Mouse (Mus musculus): ENCODE results near the gene Fstl1.
A peak's percentile ranks its signal among the peaks of the same experiment; 100 is the strongest.

Fstl1 gene

DNA sequence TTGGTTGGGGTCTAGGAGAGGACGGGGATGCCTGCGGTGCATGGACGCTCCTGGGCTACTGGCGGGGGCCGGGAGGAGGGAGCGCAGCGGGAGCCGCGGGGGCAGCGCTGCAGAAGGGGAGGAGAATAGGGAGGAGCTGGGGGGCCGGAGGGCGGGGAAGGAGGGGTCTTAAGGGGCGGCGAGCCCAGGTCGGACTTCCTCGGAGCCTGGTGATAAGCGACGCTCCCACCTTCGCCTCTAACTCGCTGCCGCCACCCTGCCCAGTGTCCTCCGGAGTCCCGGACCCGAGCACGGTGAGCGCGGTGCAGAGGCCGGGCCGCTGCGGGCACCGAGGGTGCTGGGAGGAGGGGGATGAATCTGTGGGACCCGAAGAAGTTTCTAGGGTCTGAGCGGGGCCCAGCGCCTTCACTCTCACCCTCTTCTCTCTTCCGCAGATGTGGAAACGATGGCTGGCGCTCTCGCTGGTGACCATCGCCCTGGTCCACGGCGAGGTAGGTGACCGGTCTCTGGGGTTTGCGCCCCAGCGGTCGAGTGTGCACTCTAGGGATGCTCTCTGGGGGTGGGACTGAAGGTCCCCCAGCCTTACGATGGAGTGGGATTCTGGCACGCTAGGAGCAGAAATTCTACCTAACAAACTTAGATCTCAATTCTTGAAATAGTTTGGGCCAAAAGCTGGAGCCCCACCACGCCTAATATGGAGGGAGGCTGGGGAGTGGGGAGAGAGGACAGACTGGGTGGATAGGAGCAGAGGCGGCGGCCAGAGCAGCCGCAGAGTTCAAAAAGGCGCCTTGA lies at the start of gene Fstl1:
Fstl1 (plus strand) TSS at position 14 of the 792 bp plus-strand sequence.
- peak; percentile 42 for DNase-seq

GRCm38 (mm10) chr16:37728674-37729073 lies 48.0 kb upstream of the Fstl1 start:
- no peak for DNase-seq

DNA sequence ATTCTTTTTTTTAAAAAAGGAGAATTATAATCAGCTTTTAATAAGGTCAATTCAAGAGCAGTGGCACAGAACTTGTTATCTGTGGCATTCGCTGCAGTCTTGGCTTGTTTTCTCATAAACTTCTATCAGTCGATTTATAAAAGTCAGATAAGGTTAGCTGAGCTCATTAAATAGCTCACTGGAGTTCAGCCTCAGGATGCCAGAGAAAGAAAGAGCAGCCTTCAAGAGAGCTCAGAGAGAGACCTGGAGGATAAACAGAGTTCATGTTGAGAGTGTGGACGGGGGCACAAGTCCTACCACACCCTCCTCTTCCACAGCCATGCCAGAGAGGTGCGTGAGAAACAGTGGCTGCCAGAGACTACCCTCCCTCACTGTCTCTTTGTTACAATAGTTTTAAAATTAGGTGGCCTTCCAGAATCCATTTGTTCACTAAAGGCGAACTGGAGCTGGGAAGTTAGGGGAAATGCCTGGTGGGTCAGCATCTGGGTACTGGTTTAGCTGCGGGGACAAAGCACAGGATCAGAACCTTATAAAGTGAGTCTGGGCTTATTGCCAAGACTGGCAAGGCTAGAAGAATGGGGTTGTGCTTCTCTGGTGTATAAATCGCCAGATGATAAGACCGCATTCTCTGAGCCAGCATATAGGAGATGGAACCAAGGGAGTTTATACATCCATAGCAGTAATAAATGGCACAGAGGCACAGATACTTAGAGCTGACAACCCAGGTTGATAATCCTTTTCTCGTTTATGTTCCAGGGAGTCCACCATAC lies 47.1 kb upstream of the Fstl1 start:
- no peak for DNase-seq

DNA sequence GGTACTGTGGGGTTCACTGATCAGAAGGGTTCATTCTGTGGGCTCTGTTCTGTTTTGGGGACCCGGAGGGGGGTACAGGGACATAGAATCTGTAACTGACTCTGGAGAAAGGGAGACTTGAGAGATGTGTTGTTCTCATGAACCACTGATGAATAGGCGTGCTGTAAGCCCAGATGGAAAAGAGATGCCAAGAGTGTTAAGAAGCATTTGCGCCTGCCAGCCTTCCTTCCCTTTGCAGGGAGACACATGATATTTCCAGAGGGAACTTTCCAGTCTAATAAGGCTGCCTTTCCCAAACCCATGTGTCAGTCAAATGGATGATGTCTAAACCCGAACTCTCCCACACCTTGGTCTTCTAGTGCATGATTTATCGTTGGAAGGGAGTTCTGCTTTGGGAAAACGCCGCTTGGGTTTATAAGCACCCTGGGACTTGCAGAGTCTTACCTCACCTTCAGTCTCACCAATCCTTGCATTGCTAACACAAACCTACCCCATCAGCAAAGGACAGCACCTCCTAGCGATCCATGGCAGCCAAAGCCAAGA lies 46.3 kb upstream of the Fstl1 start:
- no peak for DNase-seq

- DNase-seq = no peak
Observed at GRCm38 (mm10) chr16:37731431-37731830, 45.2 kb upstream of the Fstl1 start.

DNA sequence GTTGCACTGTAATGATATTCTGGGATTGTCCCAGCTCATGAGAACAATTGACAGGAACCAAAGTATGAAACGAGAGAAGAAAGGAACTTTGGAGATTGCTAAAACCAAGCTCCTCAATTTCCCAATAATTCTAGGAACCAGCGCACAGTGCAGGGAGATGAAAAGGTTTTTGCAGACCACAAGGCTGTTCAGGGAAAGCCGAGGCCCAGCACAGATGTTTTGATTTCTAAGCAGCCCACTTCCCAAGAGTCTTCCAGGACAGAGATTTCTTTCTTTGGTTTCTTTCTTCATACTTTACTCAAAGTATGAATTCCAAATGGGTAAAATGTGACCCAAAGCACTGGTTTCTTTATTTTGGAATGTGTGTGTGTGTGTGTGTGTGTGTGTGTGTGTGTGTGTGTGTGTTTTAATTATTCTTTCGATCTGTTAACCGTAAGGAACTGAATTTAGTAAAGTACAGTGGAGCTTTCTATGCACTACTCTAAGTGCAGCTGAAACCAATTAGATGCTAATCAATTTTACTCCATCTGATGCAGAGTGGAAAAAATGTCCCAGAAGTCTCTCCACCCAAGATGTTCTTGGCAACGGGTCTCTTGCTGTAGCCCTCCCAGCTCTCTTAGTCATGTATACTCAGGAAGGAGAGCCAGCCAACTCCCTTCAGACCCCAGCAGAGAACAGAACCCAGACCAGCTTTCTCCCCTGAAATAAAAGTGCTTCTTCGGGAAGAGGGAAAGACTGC lies 44.5 kb upstream of the Fstl1 start:
- no peak for DNase-seq

DNA sequence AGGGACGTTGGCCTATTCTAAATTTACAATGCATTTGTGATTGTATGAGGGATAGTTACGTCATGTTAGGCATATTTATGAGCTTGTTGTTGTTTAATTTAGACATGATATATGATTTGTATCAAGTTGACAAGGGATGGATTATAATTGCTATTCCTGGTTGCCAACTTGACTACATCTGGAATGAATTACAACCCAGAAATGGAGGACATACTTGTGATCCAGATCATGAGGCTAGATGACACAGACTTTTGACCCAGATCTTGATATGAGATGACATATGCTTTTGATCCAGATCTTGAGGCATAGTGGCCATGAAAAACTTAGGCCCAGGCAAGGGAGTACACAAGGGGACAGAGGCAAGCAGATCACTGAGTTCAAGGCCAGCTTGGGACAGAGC lies 36.6 kb upstream of the Fstl1 start:
- no peak for DNase-seq

- DNase-seq = no peak
Observed at GRCm38 (mm10) chr16:37742266-37742665, 34.4 kb upstream of the Fstl1 start.

DNA sequence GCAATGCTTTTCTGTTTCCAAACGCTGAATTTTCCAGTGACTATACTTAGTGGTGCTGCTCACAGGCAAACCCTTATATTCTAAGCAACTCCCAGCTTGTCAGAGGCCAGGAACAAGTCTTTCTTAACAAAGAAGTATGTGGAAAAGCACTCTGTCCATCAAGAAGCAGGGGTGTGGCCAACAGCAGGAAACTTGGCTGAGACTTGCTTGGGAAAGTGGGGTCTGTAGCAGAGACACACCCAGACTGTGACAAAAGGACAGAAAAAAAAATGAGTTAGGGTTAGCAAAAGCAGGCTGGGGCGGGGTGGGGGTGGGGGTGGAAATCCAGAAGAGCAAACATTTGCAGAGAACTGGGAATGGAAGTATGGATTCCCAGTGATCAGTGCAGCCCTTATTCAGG lies 23.8 kb upstream of the Fstl1 start:
- DNase-seq = no peak

DNA sequence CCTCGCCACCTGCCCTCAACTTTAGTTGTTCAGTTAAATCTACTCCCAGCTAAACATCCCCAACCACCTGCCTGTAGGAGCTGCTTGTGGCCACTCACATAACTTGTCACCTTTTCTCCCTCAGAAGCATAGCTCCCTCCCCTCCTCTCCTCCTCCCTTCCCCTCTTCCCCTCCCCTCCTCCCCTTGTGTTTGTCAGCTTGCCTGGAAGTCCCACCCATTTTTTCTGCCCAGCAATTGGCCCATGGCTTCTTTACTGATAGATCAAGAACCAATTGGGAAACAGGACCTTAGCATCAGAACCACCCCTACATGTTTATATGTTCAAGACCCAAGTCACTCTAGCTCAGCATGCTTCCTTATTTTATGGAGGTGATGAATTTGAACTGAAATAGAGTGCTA lies 22.9 kb upstream of the Fstl1 start:
- DNase-seq = no peak

- no peak for DNase-seq
Observed at GRCm38 (mm10) chr16:37754483-37754882, 22.2 kb upstream of the Fstl1 start.

- DNase-seq = no peak
Observed at GRCm38 (mm10) chr16:37757223-37757622, 19.4 kb upstream of the Fstl1 start.

DNA sequence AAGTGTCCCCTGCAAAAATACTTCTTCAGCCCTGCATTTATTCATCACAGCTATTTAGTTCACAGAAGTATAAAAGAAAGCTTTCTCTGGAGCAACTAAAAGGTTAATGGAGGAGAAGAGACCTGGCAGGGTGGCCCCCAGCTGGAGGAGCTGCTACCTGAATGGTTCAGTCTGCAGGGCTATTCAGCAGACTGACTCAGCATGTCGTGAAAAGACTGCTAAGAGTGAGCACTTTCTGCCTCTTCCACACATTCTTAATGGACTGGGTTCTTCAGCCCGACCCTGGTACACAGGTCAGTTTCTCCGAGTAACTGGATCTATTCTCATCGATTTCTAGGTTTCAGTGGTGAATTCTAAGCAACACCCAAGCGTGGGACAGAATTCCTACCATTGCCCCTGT lies 12.9 kb upstream of the Fstl1 start:
- no peak for DNase-seq

- DNase-seq = no peak
Observed at GRCm38 (mm10) chr16:37776166-37776859, 360 bp upstream of the Fstl1 start.

- DNase-seq = no peak
Observed at GRCm38 (mm10) chr16:37777796-37778475, 1.3 kb downstream of the Fstl1 start.

GRCm38 (mm10) chr16:37778529-37778928 lies 1.9 kb downstream of the Fstl1 start:
- DNase-seq = no peak

GRCm38 (mm10) chr16:37779651-37780280 lies 3.1 kb downstream of the Fstl1 start:
- DNase-seq = no peak

GRCm38 (mm10) chr16:37780386-37780785 lies 3.7 kb downstream of the Fstl1 start:
- DNase-seq = no peak

DNA sequence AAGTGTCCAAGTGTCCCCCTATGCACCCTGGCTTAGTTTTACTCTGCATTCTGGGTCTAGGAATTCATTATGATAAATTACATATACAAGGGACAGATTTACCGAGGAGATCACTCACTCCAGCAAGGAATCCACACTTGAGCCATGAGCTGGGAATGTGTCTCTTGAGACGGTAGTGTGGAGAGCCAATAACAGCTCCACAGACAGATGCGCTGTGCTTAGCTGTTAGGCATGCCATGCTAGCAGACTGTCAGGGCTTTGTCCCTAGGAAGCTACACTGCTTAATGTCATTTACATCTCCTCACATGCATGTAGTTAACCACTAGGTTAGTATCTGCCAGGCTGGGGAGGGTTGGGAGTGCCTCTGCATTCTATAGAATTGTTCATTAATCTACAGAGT lies 4.2 kb downstream of the Fstl1 start:
- DNase-seq = no peak

- no peak for DNase-seq
Observed at GRCm38 (mm10) chr16:37784526-37784925, 7.9 kb downstream of the Fstl1 start.

- no peak for DNase-seq
Observed at GRCm38 (mm10) chr16:37787558-37788194, 11.0 kb downstream of the Fstl1 start.
